Mouse (Mus musculus) stomach, embryonic 14.5 days (tissue): Measurements from ENCODE around the gene Mettl8. TPM values are rescaled to one million over a fixed set of nuclear protein-coding genes. Genes with fewer than 3 reads are reported as not detected.

Source experiments
- ATAC-seq: fragments of 200-750 bp; cut with Nextera tagmentation; 2 replicates; pipeline ENCODE4 v1.8.0; 2017; ENCODE audit warnings: low read depth, moderate TSS enrichment; ENCODE audit not compliant: insufficient number of reproducible peaks, insufficient read depth, low FRiP score
- H3K27ac ChIP-seq: fragments of 300-500 bp; sonication (generic); 2 replicates; pipeline ENCODE4 v1.5.1; 2014; ENCODE audit warnings: mild to moderate bottlenecking, low read length, moderate library complexity, mixed read lengths
- H3K27me3 ChIP-seq: fragments of 300-500 bp; sonication (generic); 2 replicates; pipeline ENCODE4 v1.6.1; 2014; ENCODE audit warnings: low read length, control low read depth, mixed read lengths; ENCODE audit not compliant: control insufficient read depth, insufficient read depth
- H3K36me3 ChIP-seq: fragments of 300-500 bp; sonication (generic); 2 replicates; pipeline ENCODE4 v1.6.1; 2014; ENCODE audit warnings: mild to moderate bottlenecking, control low read depth, low read length, moderate library complexity, mixed read lengths; ENCODE audit not compliant: control insufficient read depth, insufficient read depth
- H3K4me1 ChIP-seq: fragments of 300-500 bp; sonication (generic); 2 replicates; pipeline ENCODE4 v1.6.1; 2014; ENCODE audit warnings: low read length, control low read depth, mixed read lengths; ENCODE audit not compliant: control insufficient read depth, insufficient read depth
- H3K4me2 ChIP-seq: fragments of 300-500 bp; sonication (generic); replicated peaks from 2 replicates; pipeline ENCODE4 v1.6.1; 2014; ENCODE audit warnings: low read depth, low read length, control low read depth
- H3K4me3 ChIP-seq: fragments of 300-500 bp; sonication (generic); 2 replicates; pipeline ENCODE4 v1.5.1; 2014; ENCODE audit warnings: low read depth, low read length, control low read depth
- H3K9ac ChIP-seq: fragments of 300-500 bp; sonication (generic); replicated peaks from 2 replicates; pipeline ENCODE4 v1.6.1; 2014; ENCODE audit warnings: low read depth, mild to moderate bottlenecking, control low read depth, low read length, moderate library complexity, mixed read lengths
- H3K9me3 ChIP-seq: fragments of 300-500 bp; sonication (generic); 2 replicates; pipeline ENCODE4 v1.6.1; 2016; ENCODE audit warnings: low read depth, low read length, control low read depth; ENCODE audit not compliant: control insufficient read depth
- WGBS: fragments of 180-500 bp; shearing (Covaris S2); extraction: QIAGEN DNeasy Blood & Tissue Kit; methylation state at CpG from one replicate; pipeline ENCODE4 v1.1.7; 2014; 5-methylcytosine and 5-hydroxymethylcytosine counted together
- polyA plus RNA-seq: library from polyadenylated mRNA; unstranded; fragments of >200 nt; fragmentation: Nextera tagmentation; extraction: Ambion mirVana; gene quantifications from 2 replicates; pipeline ENCODE4 v1.2.1, GENCODE M21; 2014

The Mettl8 gene
- polyA plus RNA-seq, 1 experiment from 2014 or later = 22.3 TPM

DNA sequence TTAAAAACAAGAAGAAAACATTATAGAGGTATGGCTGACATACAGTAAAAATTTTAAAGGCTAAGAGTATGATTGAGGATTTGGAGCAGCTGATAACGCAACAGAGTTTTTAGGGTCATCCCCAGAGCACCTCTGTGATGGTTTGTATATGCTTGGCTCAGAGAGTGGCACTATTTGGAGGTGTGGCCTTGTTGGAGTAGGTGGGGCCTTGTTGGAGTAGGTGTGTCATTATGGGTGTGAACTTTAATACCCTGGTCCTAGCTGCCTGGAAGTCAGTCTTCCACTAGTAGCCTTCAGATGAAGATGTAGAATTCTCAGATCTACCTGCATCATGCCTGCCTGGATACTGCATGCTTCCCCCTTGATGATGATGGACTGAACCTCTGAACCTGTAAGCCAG is 131.3 kb downstream of the Mettl8 start:
- no peaks in the 10 kb centered on the region for H3K4me1 ChIP-seq
- no peak overlapping the region for H3K27ac ChIP-seq
- no peak for ATAC-seq
- no peak overlapping the region for H3K4me3 ChIP-seq
- no peaks in the 10 kb centered on the region for H3K36me3 ChIP-seq
- H3K4me2 ChIP-seq = no peak overlapping the region
- 62% methylated on average over 1 of the region's 1 CpGs for WGBS
- no peaks in the 10 kb centered on the region for H3K27me3 ChIP-seq
- H3K9ac ChIP-seq = no peak overlapping the region
- H3K9me3 ChIP-seq = no peaks in the 10 kb centered on the region

DNA sequence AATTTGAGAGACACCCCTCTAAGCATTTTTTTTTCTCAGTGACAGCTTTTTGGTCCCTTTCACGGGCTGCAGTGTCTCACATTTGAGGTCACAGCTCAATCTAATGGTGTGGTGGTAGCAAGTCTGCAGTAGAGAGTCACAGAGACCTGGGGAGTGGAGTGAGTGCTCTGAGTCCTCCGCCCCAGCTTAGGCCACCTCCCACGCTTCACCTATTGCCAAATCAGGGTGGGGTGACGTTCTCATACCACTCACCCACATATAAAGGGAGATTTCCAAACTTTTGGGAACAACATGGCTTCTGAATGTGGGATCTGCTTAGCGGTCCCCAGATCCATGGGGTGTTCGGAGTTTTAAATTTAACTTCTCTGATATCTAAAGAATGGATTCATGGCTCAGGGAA is 132.6 kb downstream of the Mettl8 start:
- H3K36me3 ChIP-seq = no peaks in the 10 kb centered on the region
- no peaks in the 10 kb centered on the region for H3K27me3 ChIP-seq
- no peak overlapping the region for H3K27ac ChIP-seq
- H3K9ac ChIP-seq = no peak overlapping the region
- no peaks in the 10 kb centered on the region for H3K4me1 ChIP-seq
- no peak for ATAC-seq
- H3K4me3 ChIP-seq = no peak overlapping the region
- WGBS = 68% methylated on average over 6 of the region's 6 CpGs
- no peaks in the 10 kb centered on the region for H3K9me3 ChIP-seq
- no peak overlapping the region for H3K4me2 ChIP-seq

DNA sequence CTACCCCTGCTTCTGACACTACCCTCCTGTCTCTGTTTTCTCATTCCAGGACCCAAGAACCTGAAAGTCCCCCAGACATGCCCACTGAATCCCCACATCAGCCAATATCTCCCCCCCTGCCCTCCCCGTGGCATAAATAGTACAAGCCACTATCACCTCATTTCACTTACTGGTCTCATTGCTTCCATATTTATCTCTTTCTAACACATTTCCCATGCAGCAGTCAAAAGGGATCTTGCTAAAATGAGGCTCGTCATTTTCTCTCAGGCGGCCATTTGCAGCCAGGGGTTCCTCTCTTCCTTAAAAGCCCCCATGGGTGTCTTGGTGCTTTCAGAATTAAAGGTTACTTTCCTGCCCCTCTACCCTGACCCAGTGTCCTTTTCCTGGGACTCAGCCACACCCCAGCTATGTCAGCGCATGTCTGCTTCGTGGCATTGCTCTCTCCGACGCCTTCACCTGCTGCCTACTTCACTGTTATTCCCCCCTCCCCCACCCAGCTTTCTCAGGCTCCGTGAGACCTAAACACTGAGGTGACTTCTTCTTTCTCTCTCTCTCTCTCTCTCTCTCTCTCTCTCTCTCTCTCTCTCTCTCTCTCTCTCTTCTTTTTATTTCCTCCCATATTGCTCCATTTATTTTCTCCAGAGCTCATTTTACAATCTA is 134.3 kb downstream of the Mettl8 start:
- no peak overlapping the region for H3K27ac ChIP-seq
- H3K27me3 ChIP-seq = no peaks in the 10 kb centered on the region
- ATAC-seq = no peak
- H3K4me2 ChIP-seq = no peak overlapping the region
- 32% methylated on average over 8 of the region's 8 CpGs for WGBS
- no peaks in the 10 kb centered on the region for H3K36me3 ChIP-seq
- H3K9ac ChIP-seq = no peak overlapping the region
- no peaks in the 10 kb centered on the region for H3K4me1 ChIP-seq
- no peak overlapping the region for H3K4me3 ChIP-seq
- H3K9me3 ChIP-seq = no peaks in the 10 kb centered on the region

DNA sequence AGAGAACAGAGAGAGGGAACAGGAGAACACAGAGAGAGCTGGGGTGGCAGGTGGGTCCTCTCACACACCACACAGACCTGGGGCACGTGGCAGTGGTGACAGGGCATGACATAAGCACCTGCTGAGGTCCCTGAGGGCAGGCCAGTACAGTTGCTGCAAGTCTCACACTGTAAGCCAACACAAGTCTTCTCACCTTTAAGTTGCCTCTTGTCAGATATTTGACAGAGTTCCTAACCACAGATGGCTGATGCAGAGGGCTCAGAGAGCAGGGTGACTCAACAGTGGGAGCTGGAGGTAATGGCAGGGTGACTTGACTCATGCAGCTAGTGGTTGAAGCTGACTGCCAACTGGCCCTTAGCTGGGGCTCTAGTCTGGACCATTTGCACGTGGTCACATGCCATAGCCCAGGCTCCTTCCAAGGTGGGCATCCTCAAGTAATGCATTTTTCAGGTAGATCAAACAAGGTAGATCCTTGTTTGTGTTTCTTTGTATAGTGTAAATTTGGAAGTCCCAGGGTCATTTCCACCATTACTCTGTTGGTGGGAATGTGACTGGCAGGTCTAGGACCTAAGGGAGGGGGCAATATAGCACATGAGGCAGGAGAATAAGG is 135.4 kb downstream of the Mettl8 start:
- 66% methylated on average over 2 of the region's 2 CpGs for WGBS
- no peak for ATAC-seq

GRCm38 (mm10) chr2:70918516-70918915 is 136.9 kb downstream of the Mettl8 start:
- WGBS = 85% methylated on average over 2 of the region's 2 CpGs
- no peak overlapping the region for H3K4me2 ChIP-seq
- no peaks in the 10 kb centered on the region for H3K27me3 ChIP-seq
- H3K36me3 ChIP-seq = no peaks in the 10 kb centered on the region
- H3K9me3 ChIP-seq = no peaks in the 10 kb centered on the region
- ATAC-seq = no peak
- H3K4me3 ChIP-seq = no peak overlapping the region
- H3K9ac ChIP-seq = no peak overlapping the region
- H3K27ac ChIP-seq = no peak overlapping the region
- H3K4me1 ChIP-seq = no peaks in the 10 kb centered on the region

More for the DNA sequence above, 135.4 kb downstream of the Mettl8 start:
- H3K36me3 ChIP-seq = no peaks in the 10 kb centered on the region
- no peak overlapping the region for H3K4me3 ChIP-seq
- H3K4me2 ChIP-seq = no peak overlapping the region
- H3K27me3 ChIP-seq = no peaks in the 10 kb centered on the region
- no peaks in the 10 kb centered on the region for H3K4me1 ChIP-seq
- H3K27ac ChIP-seq = no peak overlapping the region
- H3K9ac ChIP-seq = no peak overlapping the region
- H3K9me3 ChIP-seq = no peaks in the 10 kb centered on the region

Other genes starting within 250 kb of the Mettl8 start
- 39.6 and 42.0 TPM in 2 replicates for gene Tlk1, start 229.9 kb downstream of the Mettl8 start, polyA plus RNA-seq
- gene Dcaf17, start 255 bp downstream of the Mettl8 start, polyA plus RNA-seq = 40.8 and 42.0 TPM in 2 replicates
- gene Cybrd1, start 62.3 kb upstream of the Mettl8 start, polyA plus RNA-seq = 6.2 and 7.2 TPM in 2 replicates
- gene Dync1i2, start 156.1 kb upstream of the Mettl8 start, polyA plus RNA-seq = 100 and 105 TPM in 2 replicates